ENCODE assay signal across 13 mouse cellular contexts in genomic region chr9:75666612-75667011, GRCm38 (mm10). TPM values are rescaled to one million over a fixed set of nuclear protein-coding genes. Genes with fewer than 3 reads are reported as not detected.
DNase-seq lines count a peak whose midpoint lies in the region; ATAC-seq lines count a peak whose summit lies in the region.
"Had no signal": no experiment of that assay in that cellular context is flagged by ENCODE, and none has a peak within 500 bp of the region (broad histone marks: within the 10 kb centered on the region; RNA-seq: fewer than 3 reads in every experiment).

No protein-coding gene starts in this region.

- H3K4me1 ChIP-seq in heart, embryonic 14.5 days (ENCODE audit: control insufficient read depth in 2 of 2, insufficient read depth in 2 of 2, low read length in 2 of 2): no peaks in the 10 kb centered on the region; a peak in 1 of 4 replicates
- H3K4me1 ChIP-seq: liver, embryonic 13.5 days; midbrain, embryonic 10.5 days had no signal

- no peak for DNase-seq in heart, postnatal 36 days
- DNase-seq in adrenal gland, adult 2 months: peak; percentile 26
- peak; percentile 10 for DNase-seq in adrenal gland, postnatal 25 days
- peak; percentile 68 to 83 for DNase-seq in cerebellum, postnatal 25 days
- DNase-seq in layer of hippocampus, adult 11-12 months (ENCODE audit: low spot score): no peak
- DNase-seq: kidney, postnatal 14 days; liver, embryonic 13.5 days; right cerebral cortex, adult 18-20 months had no signal

- WGBS in heart, embryonic 14.5 days: 39% methylated on average over 5 of the region's 5 CpGs

- H3K4me2 ChIP-seq in heart, embryonic 14.5 days (ENCODE audit: low read length): no peak overlapping the region
- H3K4me2 ChIP-seq: liver, embryonic 13.5 days had no signal

- intact Hi-C loops in heart, postnatal 36 days (cut with DNase I): no loop called here

- no peaks in the 10 kb centered on the region for H3K36me3 ChIP-seq in heart, embryonic 14.5 days (ENCODE audit: control insufficient read depth, insufficient read depth, low read length)
- H3K36me3 ChIP-seq: liver, embryonic 13.5 days had no signal

- ATAC-seq in heart, embryonic 14.5 days (ENCODE audit: insufficient number of reproducible peaks, insufficient read depth, low FRiP score, low read depth): 0 out of 2 replicates have a peak, but pooled peaks have one; percentile 26
- ATAC-seq in activated CD4-positive, CD25-positive, alpha-beta regulatory T cell, adult 4 months: no peak
- ATAC-seq: hindbrain, embryonic 16.5 days had no signal

- H3K9ac ChIP-seq in heart, embryonic 14.5 days (ENCODE audit: low read length): no peak overlapping the region
- H3K9ac ChIP-seq: liver, embryonic 13.5 days had no signal

- H3K27ac ChIP-seq in heart, embryonic 14.5 days (replicated peaks in 1 of 2; ENCODE audit: control insufficient read depth in 1 of 2, insufficient read depth in 1 of 2, low read depth in 2 of 2, low read length in 2 of 2): peak overlapping the region; percentile 19 to 62; a peak in 1 of 4 replicates
- H3K27ac ChIP-seq: liver, embryonic 13.5 days; midbrain, embryonic 10.5 days had no signal

- H3K4me3 ChIP-seq in heart, embryonic 14.5 days (ENCODE audit: control insufficient read depth in 1 of 2, insufficient read depth in 1 of 2, low read depth in 1 of 2, low read length in 2 of 2): no peak overlapping the region
- H3K4me3 ChIP-seq: liver, embryonic 13.5 days; midbrain, embryonic 10.5 days had no signal

- no peaks in the 10 kb centered on the region for H3K27me3 ChIP-seq in heart, embryonic 14.5 days (ENCODE audit: control insufficient read depth, insufficient read depth, low read length)
- H3K27me3 ChIP-seq: liver, embryonic 13.5 days had no signal

- H3K9me3 ChIP-seq in heart, embryonic 14.5 days (ENCODE audit: control insufficient read depth, low read length): no peaks in the 10 kb centered on the region
- H3K9me3 ChIP-seq: liver, embryonic 13.5 days; midbrain, embryonic 10.5 days had no signal

RNA-seq across cellular contexts. Expression of gene Scg3, which starts 17.2 kb away (rescaled TPM):
- polyA plus RNA-seq in heart, embryonic 14.5 days (2014; fragmentation: Nextera tagmentation; extraction: Ambion mirVana): 0.13 and 0.41 TPM in 2 replicates
- under 1 TPM in 1 of 2 experiments, not detected in 1; 0.64 TPM for total RNA-seq in heart, postnatal 36 days (2021)
- 10 to 100 TPM; 22.7 to 31.2 TPM for total RNA-seq in adrenal gland, adult 2 months (2021)
- polyA plus RNA-seq in adrenal gland, adult 2 months (2012; rRNA removed): 77.0 and 113 TPM in 2 replicates
- total RNA-seq in adrenal gland, postnatal 25 days (2021): 24.6 and 28.6 TPM in 2 replicates
- polyA plus RNA-seq in activated CD4-positive, CD25-positive, alpha-beta regulatory T cell, adult 4 months (2017; shearing (Covaris generic)): not detected
- total RNA-seq: common myeloid progenitor, adult 5-6 weeks had no signal

RNA-seq across cellular contexts. Expression of gene Lysmd2, which starts 41.1 kb away (rescaled TPM):
- 20.5 and 21.3 TPM in 2 replicates for polyA plus RNA-seq in heart, embryonic 14.5 days (2014; fragmentation: Nextera tagmentation; extraction: Ambion mirVana)
- total RNA-seq in heart, postnatal 36 days (2021): 1 to 10 TPM; 7.6 to 10.0 TPM
- total RNA-seq in adrenal gland, adult 2 months (2021): 10 to 100 TPM in 1 of 2 experiments, 1 to 10 TPM in 1; 10.0 to 18.3 TPM
- 30.3 and 50.1 TPM in 2 replicates for polyA plus RNA-seq in adrenal gland, adult 2 months (2012; rRNA removed)
- total RNA-seq in adrenal gland, postnatal 25 days (2021): 14.8 and 19.0 TPM in 2 replicates
- polyA plus RNA-seq in activated CD4-positive, CD25-positive, alpha-beta regulatory T cell, adult 4 months (2017; shearing (Covaris generic)): 1 to 10 TPM; 3.8 to 5.4 TPM

RNA-seq across cellular contexts. Expression of gene Tmod2, which starts 55.5 kb away (rescaled TPM):
- polyA plus RNA-seq in heart, embryonic 14.5 days (2014; fragmentation: Nextera tagmentation; extraction: Ambion mirVana): 3.2 and 4.1 TPM in 2 replicates
- 1 to 10 TPM; 3.8 to 4.8 TPM for total RNA-seq in heart, postnatal 36 days (2021)
- total RNA-seq in adrenal gland, adult 2 months (2021): 10 to 100 TPM in 1 of 2 experiments, 1 to 10 TPM in 1; 9.4 to 14.4 TPM
- 0.51 and 0.81 TPM in 2 replicates for polyA plus RNA-seq in adrenal gland, adult 2 months (2012; rRNA removed)
- total RNA-seq in adrenal gland, postnatal 25 days (2021): 8.2 and 13.4 TPM in 2 replicates
- polyA plus RNA-seq in activated CD4-positive, CD25-positive, alpha-beta regulatory T cell, adult 4 months (2017; shearing (Covaris generic)): not detected
- total RNA-seq: common myeloid progenitor, adult 5-6 weeks had no signal

Comparison
In these comparisons a context has a peak if more than half of its experiments do, and no peak if none do; other contexts are left out.
1. DNase-seq: peak in adrenal gland, adult 2 months (single experiment), adrenal gland, postnatal 25 days (single experiment) and cerebellum, postnatal 25 days (2 of 2); none in heart, postnatal 36 days (0 of 2) and layer of hippocampus, adult 11-12 months (single experiment).
2. RNA of gene Scg3, which starts 17.2 kb away (total RNA-seq): 22.7 to 31.2 TPM in adrenal gland, adult 2 months and 24.6 to 28.6 TPM in adrenal gland, postnatal 25 days; 0.64 TPM in heart, postnatal 36 days; every median in the first group is over 10 times any median in the second.